Mouse (Mus musculus) lung, adult 18-20 months (tissue): ENCODE data around the gene Dnm3.

Experiments used
- DNase-seq, 2 experiments: peaks; one replicate each; pipeline ENCODE4 v3.0.0; 2022; ENCODE audit warnings: mixed read lengths in 2 of 2

The Dnm3 gene

DNA sequence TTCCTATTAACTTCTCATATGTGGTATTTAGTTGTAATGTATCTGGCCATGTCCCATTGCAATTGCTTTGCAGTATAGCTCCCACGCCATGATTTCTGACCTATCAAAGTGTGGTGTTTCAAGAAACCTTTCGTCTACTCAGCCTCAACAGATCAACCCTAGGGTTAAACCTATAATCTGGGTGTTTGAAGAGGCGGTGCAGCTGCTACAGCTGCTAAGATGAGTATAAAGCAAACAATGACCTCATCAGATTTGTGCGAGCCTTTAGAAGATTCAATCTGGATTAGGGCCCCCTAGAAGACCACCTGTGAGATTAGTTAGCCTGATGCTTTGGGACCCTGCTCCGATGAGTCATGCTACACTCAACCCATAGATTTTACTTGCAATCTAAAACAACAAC, 321.0 kb downstream of the Dnm3 start:
- no peak for DNase-seq

- no peak for DNase-seq
These were observed 322.3 kb downstream of the Dnm3 start for GRCm38 (mm10) chr1:162155546-162155945.

DNA sequence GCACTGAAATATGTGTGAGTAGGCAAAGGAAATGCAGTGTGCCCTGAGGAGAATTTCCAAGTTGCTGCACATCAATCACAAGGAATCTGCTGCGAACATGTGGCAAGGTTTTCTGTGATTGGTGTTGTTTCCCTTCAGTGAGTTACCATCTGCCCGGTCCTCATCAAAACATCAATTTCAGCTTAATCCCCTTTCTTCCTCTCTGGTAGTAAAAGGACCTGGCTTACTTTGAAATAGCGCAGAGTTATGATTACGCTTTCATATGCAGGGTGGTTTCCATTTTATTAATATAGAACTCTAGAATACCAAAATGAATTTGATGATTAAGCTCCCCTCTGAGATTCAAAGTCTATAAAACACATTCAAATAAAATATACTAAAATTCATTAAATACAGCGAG, 324.7 kb downstream of the Dnm3 start:
- no peak for DNase-seq

GRCm38 (mm10) chr1:162149730-162150129, 328.1 kb downstream of the Dnm3 start:
- no peak for DNase-seq

GRCm38 (mm10) chr1:162147554-162147953, 330.3 kb downstream of the Dnm3 start:
- DNase-seq, result no peak

GRCm38 (mm10) chr1:162145748-162146147, 332.1 kb downstream of the Dnm3 start:
- no peak for DNase-seq

DNA sequence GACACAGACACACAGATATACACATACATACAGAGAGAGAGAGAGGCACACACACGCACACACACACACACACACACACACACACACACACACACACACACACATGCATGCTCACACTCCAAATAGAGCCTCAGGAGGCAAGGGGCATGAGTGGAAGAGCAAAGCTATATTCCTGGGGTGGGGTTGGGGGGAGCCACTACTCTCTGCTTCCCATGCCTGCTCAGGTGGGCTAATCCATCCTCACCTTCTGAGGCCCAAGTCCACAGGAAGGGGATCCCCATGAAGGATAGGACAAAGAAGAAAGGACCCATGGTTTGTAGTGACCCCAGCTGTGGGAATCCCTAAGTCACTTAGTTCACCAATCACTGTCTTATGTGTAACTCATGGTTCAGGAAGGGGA, 332.8 kb downstream of the Dnm3 start:
- no peak for DNase-seq

DNA sequence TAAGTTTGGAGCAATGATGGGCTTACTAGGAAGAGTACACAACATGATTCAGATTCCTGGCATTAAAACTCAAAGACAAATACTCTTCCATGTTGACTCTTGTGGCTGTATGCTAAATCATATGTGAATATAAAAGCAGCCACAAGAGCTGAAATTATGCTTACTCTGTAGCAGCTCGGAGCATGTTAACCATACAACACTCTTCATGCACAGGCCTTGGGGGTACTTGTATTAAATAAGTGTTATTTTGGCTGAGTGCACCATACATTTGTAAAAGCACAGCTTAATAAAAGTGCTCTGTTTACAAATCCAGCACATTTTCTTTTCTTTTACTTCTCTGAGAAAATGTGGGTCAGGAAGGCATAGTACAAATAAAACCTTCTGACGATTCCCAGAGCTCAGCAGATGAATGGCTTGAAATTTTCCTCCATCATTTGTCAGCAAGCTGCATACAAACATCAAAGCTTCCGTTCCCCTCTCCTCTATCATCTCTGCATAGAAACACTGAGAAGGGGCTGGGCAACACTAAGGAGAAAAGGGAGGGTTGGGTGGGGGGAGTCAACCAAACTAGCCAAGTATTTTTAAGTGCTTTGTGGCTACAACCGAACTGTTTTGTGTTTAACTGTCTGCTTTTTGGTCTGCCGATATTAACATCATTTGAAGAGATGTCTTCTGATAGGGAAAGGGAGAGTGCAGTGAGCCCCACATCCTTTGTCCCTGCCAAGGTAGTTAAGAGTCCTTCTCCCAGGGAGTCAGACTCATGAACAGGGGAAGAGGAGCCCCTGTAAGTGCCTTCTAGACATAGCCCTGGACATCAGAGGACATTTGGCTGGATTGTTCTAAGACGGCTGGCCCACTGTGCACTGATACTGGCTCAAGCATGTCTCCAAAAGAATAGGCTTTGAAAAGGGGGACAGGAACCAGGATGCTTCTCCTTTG, 333.6 kb downstream of the Dnm3 start:
- DNase-seq, result no peak

DNA sequence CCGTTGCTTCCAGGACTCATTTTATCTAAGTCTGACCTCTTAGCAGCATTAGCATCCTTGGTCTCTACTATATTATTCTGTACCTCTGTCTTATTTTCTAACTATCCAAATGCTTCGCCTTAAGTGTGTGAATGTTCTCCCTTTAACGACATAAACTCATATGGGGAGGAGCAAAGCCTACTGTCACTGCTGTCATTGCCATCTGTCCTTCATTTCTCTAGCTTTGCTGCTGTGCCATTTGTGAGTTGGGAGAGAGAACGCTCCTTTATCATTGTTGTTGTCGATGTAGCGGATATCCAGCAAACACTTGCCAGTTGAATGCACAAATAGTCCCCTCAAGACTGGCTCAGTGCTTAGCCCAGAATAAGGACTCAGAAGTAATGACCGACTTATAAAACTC, 335.5 kb downstream of the Dnm3 start:
- no peak for DNase-seq

DNA sequence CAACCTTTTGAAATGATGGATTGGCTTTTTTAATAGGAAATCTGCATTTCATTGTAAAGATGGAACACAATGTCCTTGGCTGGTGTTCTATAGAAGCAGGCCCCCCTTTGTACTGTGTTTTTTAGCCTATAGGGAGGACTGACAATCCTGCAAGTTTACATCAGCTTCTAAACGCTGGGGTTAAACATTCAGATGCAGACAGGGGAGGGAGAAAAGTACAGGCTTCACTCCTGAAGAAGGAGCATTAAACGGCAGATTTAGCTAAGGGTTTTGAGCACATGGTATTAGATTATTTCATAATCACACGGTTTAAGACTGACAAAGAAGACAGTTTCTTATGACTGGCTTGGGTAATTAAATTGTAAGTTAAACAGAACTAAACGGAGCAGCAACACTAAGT, 341.5 kb downstream of the Dnm3 start:
- no peak for DNase-seq

- no peak for DNase-seq
These were observed 342.2 kb downstream of the Dnm3 start for GRCm38 (mm10) chr1:162135451-162136213.

GRCm38 (mm10) chr1:162134651-162135066, 343.2 kb downstream of the Dnm3 start:
- DNase-seq, result no peak

GRCm38 (mm10) chr1:162132908-162133641, 344.8 kb downstream of the Dnm3 start:
- no peak for DNase-seq

DNA sequence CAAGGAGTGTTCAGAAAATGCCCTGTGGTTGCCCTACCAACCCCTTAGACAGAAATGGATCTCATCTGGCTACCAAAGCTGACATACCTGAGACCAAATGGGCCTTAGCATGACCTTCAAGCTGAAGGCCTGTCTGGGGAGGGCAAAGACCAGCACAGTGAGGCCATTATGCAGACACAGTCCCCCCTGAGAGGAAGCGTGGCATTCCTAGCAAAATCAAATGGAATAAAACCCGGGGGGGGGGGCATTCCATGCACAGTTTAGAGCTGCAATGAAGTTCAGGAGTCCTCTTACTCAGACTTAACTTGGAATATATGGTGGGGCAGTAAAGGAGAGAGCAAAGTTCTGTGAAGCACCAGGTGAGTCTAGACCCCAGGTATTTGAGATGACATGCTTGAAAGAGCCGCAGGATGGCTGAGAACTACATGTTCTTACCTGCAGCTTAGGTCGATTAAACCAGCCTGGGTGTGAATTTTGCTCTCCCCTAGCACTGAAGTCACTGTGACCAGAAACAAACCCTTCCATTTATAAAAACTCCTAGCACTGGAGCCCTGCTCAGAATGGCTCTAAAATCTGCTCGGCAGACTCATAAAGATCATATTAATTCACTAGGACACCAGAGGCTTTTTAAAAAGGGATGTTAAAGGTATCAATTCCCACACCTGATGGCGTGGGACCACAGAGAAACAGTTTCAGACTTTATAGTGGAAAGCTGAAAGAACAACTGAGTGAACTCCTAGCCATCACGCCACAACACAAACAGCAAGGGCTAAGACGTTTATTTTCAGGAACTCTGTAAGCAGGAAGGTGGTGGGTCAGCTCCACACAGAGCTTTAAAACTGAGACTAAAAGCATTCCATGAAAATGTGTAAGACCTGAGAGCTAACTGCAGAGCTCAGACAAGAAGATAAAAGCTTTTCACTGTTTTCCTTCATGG, 350.7 kb downstream of the Dnm3 start:
- DNase-seq, result no peak

DNA sequence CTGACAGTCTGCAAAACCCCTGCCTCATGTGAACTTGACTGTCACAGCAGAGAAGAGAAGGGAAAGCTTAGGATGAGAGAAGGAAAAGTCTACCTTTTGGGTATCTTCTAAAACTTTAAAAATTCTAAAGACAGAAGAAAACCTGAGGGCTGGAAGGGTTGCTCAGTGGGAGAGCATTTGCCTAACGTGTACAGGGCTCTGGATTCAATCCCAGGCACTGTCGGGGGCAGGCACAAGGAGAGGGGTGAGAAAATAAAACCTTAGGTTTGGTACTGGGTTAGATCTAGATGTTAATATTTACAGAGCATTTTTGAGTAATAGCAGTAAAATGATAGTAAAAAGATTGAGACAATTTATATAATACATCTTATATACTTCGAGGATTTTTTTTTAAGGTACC, 353.4 kb downstream of the Dnm3 start:
- DNase-seq, result no peak

DNA sequence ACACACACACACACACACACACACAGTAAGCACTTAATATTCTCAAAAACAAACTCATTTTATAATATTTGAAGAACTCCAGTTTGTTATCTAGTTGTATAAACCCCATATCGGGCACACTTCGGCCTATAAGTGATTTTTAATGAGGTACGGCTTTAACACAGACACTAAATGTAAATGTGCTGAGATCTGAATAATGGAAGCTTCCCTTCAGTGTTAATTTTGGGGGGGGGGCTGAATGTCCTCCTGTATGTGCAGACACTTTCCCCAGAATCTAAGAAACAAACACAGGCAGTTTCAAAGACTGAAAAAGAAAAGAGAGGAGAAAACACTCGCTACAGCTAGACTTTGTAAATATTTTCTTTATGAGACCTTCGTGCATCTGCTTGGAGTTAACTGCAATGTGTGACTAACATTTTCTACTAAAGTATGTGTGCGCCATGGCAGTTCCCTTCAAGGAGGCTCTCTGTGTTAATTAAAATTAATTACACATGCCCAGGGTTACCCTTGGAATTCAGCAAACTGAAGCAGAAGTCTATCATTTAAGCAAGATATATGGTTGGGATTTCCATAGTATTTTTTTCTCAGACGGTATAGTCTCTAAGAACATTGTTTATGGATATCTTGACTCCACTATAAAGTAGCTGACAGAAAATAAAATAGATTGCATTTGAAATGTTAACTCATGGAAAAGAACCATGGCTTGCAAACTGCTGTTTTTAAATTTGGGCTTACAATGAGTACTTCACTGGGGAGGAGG, 356.2 kb downstream of the Dnm3 start:
- DNase-seq, result no peak

- no peak for DNase-seq
These were observed 368.4 kb downstream of the Dnm3 start for GRCm38 (mm10) chr1:162109437-162109813.

DNA sequence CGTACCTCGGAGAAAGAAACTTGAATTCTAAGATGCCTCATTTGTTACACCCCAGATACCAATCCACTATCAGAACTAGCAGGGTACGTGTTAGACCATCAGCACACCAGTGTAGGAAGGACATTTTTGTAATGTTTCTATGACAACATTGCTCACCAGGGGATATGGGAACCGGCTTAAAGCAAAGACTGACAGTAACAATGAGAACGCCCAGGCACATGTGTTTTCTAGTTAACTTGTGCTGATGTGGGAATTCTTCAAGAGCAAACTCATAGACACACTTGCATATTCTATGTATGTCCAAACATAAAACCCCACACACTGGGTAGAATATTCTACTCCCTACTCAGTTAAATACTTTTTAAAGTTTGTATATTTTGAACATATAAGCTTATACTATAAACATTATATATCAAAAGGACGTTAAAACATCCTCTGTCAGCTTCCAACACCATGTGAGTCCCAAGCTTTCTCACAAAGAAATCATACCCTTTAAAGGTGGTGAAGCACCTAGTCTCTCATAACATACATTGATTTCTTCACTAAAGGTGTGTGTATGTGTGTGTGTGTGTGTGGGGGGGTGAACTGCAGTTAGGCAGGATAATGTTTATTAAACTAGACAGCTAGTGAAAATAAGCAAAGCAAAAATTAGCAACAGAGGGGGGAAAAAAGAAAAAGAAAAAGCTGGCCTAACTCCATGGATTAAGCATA, 369.0 kb downstream of the Dnm3 start:
- DNase-seq, result no peak

DNA sequence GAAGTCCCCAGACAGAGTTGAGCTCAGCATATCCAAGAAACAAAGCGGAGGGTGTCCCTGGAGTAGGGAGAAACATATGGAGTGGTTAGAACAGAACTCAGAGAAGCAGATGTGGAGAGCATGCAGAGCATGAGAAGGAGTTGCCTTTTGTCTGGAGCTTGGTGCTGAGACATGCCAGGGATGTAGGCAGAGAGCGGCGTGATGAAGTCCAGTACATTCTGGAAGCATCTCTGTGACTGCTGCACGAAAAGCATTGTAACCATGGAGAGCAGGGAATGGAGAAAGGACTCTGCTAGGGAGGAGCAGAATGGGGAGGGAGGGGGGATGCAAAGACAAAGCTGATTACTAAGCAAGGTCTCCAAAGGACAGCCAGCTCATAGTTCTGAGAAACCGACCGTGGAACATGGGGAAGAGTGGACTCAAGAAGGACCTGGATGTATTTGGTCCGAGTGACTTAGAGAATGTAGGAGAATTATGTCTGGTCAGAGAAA, 369.6 kb downstream of the Dnm3 start:
- no peak for DNase-seq

DNA sequence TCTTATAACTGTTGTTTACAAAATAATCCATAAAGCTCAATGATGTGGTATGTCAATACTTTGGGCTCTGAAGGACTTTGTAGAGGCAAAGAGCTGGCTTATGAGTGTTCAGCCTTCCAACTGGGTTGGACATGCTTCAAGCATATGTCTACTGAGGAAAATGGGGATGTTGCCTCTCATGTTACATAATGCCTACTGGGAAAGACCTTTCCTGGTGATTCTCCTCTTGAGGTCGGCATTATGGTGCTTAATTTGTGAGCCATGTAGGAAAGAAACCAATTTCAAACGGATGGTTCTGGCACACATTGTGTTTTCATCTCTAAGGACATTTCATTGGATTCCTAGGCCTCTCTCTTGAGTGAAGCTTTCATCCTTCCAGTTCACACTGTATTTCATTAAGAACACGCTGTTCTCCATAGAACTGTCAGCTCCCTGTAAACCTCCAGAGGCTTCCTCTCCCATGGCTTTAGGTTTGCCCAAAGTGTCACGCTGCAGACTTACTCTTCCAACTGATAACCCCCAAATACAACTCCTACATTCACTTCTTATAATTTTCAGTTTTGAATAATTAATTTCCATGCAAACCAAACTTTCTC, 370.7 kb downstream of the Dnm3 start:
- DNase-seq, result no peak
